Mouse (Mus musculus): ENCODE results near the gene Clcn1. TPM values are rescaled to one million over a fixed set of nuclear protein-coding genes. Genes with fewer than 3 reads are reported as not detected.
A peak's percentile ranks its signal among the peaks of the same experiment; 100 is the strongest.

Gene Clcn1
- polyA plus RNA-seq, 1 experiment: 1.00 TPM

DNA sequence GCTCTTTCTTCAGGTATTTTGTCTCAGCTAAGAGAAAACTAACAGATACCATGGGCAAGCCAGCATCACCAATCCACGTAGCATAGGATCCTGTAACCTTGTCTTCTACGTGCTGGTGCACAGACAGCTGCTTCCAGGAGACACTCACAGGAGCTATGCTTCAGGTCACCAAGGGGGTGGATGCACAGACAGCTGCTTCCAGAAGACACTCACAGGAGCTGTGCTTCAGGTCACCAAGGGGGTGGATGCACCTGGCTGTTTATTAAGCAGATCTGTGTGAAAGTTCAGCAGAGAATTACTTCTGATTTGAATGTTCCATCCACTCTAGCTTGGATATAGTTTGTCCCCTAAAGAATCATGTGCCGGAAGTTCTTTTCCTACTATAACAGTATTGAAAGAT lies 44.5 kb downstream of the Clcn1 start:
- Histone ChIP-seq H3K4me1 (replicated peaks; ENCODE audit: control insufficient read depth, insufficient read depth, low read length) (no peaks in the 10 kb centered on the region), H3K27me3 (ENCODE audit: control insufficient read depth, insufficient read depth, low read length) (no peaks in the 10 kb centered on the region), H3K27ac (ENCODE audit: control insufficient read depth, insufficient read depth, low read length) (no peak overlapping the region), H3K36me3 (ENCODE audit: control insufficient read depth, insufficient read depth, low read length) (no peaks in the 10 kb centered on the region), H3K4me3 (ENCODE audit: control insufficient read depth, insufficient read depth, low read length) (no peak overlapping the region)
- WGBS: 97% methylated on average over 3 of the region's 3 CpGs
- no peak for DNase-seq
- TF ChIP-seq CTCF (IDR thresholded peaks at IDR 0.05; ENCODE audit: borderline replicate concordance, control insufficient read depth, extremely low read depth, insufficient read depth, low read length, poor library complexity): no peak
- TF ChIP-seq POLR2A (IDR thresholded peaks at IDR 0.05; ENCODE audit: control insufficient read depth, extremely low read depth, insufficient read depth, low read length, poor library complexity): no peak

DNA sequence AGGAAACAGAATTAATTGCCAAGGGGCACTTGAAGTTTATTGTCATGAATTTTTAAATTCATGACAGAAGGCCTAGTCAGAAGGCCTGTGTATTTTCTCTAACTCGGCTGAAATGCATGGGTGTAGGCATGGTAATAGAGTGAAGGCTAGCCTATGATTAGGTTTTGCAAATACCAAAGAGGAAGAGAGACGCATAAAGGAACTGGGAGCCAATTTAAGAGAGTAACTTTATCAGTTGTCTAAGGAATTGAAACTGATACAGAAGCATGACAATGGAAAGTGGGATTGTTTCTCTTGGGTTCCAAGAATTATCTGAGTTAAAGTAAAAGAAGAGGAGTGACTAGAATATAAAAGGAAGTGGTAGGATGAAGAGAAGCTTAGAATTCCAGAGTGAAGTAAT lies 52.7 kb downstream of the Clcn1 start:
- H3K4me3 ChIP-seq (ENCODE audit: control insufficient read depth, insufficient read depth, low read length): no peak overlapping the region
- TF ChIP-seq POLR2A (IDR thresholded peaks at IDR 0.05; ENCODE audit: control insufficient read depth, extremely low read depth, insufficient read depth, low read length, poor library complexity): no peak
- no peak for TF ChIP-seq CTCF (IDR thresholded peaks at IDR 0.05; ENCODE audit: borderline replicate concordance, control insufficient read depth, extremely low read depth, insufficient read depth, low read length, poor library complexity)
- WGBS: 94% methylated on average over 2 of the region's 2 CpGs
- no peaks in the 10 kb centered on the region for H3K27me3 ChIP-seq (ENCODE audit: control insufficient read depth, insufficient read depth, low read length)
- DNase-seq: no peak
- no peak overlapping the region for H3K27ac ChIP-seq (ENCODE audit: control insufficient read depth, insufficient read depth, low read length)
- H3K4me1 ChIP-seq (replicated peaks; ENCODE audit: control insufficient read depth, insufficient read depth, low read length): peaks cover 13% of the 10 kb centered on the region
- no peaks in the 10 kb centered on the region for H3K36me3 ChIP-seq (ENCODE audit: control insufficient read depth, insufficient read depth, low read length)

GRCm38 (mm10) chr6:42339981-42340380 lies 53.5 kb downstream of the Clcn1 start:
- no peak for DNase-seq
- WGBS: 90% methylated on average over 5 of the region's 5 CpGs
- Histone ChIP-seq H3K27ac (ENCODE audit: control insufficient read depth, insufficient read depth, low read length) (no peak overlapping the region), H3K36me3 (ENCODE audit: control insufficient read depth, insufficient read depth, low read length) (no peaks in the 10 kb centered on the region), H3K27me3 (ENCODE audit: control insufficient read depth, insufficient read depth, low read length) (no peaks in the 10 kb centered on the region), H3K4me3 (ENCODE audit: control insufficient read depth, insufficient read depth, low read length) (no peak overlapping the region), H3K4me1 (replicated peaks; ENCODE audit: control insufficient read depth, insufficient read depth, low read length) (peaks cover 18% of the 10 kb centered on the region)
- no peak for TF ChIP-seq CTCF (IDR thresholded peaks at IDR 0.05; ENCODE audit: borderline replicate concordance, control insufficient read depth, extremely low read depth, insufficient read depth, low read length, poor library complexity)
- no peak for TF ChIP-seq POLR2A (IDR thresholded peaks at IDR 0.05; ENCODE audit: control insufficient read depth, extremely low read depth, insufficient read depth, low read length, poor library complexity)

DNA sequence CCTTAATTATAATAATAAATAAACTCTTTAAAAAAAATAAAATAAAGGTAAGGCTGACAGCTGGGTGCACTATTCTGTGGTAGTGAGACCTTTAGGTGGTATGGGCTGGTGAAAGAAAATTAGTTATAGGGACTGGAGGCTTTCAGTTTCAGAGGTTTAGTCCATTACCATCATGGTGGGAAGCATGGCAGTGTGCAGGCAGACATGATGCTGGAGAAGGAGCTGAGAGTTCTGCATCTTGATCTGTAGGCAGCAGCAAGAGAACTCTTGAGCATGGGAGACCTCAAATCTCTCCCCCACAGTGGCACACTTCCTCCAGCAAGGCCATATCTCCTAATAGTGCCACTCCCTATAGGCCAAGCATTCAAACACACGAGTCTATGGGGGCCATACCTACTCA lies 55.7 kb downstream of the Clcn1 start:
- H3K4me3 ChIP-seq (ENCODE audit: control insufficient read depth, insufficient read depth, low read length): no peak overlapping the region
- no peaks in the 10 kb centered on the region for H3K27me3 ChIP-seq (ENCODE audit: control insufficient read depth, insufficient read depth, low read length)
- peaks cover 18% of the 10 kb centered on the region for H3K4me1 ChIP-seq (replicated peaks; ENCODE audit: control insufficient read depth, insufficient read depth, low read length)
- 85% methylated on average over 1 of the region's 1 CpGs for WGBS
- peak overlapping the region; percentile 61 for H3K27ac ChIP-seq (ENCODE audit: control insufficient read depth, insufficient read depth, low read length)
- DNase-seq: no peak
- no peaks in the 10 kb centered on the region for H3K36me3 ChIP-seq (ENCODE audit: control insufficient read depth, insufficient read depth, low read length)
- TF ChIP-seq CTCF (IDR thresholded peaks at IDR 0.05; ENCODE audit: borderline replicate concordance, control insufficient read depth, extremely low read depth, insufficient read depth, low read length, poor library complexity): no peak
- TF ChIP-seq POLR2A (IDR thresholded peaks at IDR 0.05; ENCODE audit: control insufficient read depth, extremely low read depth, insufficient read depth, low read length, poor library complexity): no peak

DNA sequence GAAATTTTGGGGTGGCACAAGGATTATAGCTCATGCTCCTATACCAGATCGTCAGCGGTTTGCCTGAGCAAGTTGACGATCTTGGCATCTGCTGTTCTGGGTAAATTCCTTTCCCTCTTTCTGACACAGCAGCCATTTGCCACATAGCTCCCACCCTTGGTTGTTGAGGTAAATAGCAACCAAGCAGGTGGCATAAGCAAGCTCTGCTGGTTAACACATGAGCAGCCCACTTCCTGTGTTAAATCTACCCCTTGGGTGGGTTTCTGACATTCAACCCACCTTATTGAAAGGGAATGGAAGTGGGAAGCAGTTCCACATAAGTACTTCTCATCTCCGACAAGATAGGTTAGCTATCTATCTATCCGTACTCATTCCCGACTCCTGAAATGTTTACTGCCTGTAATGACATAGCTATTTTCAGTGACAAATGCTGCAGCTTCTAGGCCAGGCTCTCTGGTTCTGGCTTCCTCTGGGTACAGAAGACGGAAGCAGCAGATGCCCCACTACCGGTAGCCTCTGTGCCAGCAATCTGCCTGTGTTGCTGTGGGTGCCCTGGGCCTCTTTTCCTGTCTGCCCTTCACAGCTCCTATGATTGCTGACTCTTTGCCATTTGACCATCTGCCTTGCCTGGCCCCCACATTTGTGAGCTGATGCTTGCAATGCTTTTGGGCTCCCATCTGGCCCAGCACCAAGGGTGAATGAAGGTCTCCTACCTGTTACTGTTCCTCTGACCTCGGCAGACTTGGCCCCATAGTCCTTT lies 57.1 kb downstream of the Clcn1 start:
- H3K4me1 ChIP-seq (replicated peaks; ENCODE audit: control insufficient read depth, insufficient read depth, low read length): peaks cover 18% of the 10 kb centered on the region
- peak; percentile 71 for DNase-seq
- peak overlapping the region; percentile 98 for H3K27ac ChIP-seq (ENCODE audit: control insufficient read depth, insufficient read depth, low read length)

DNA sequence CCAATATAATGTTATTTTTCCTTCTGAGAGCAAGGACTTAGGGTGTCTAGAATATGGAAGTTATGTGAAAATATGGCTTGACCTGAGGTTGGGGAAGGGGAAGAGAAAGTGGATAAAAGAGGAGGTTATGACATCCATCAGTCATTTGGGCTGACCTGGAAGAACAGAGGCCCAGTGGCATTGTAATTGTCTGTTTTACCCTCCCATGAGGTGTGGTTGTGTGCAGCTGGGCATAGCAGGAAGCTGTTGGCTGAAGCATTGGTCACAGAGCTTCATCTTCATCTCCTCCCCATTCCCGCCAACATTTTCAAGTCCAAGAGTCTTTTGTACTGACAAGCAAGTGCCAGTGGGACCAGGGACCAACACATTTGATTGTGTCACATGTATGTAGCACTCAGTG lies 57.8 kb downstream of the Clcn1 start:
- H3K4me1 ChIP-seq (replicated peaks; ENCODE audit: control insufficient read depth, insufficient read depth, low read length): peaks cover 23% of the 10 kb centered on the region
- WGBS: 50% methylated on average over 1 of the region's 1 CpGs
- TF ChIP-seq CTCF (IDR thresholded peaks at IDR 0.05; ENCODE audit: borderline replicate concordance, control insufficient read depth, extremely low read depth, insufficient read depth, low read length, poor library complexity): no peak
- TF ChIP-seq POLR2A (IDR thresholded peaks at IDR 0.05; ENCODE audit: control insufficient read depth, extremely low read depth, insufficient read depth, low read length, poor library complexity): no peak
- H3K27ac ChIP-seq (ENCODE audit: control insufficient read depth, insufficient read depth, low read length): peak overlapping the region; percentile 98
- H3K36me3 ChIP-seq (ENCODE audit: control insufficient read depth, insufficient read depth, low read length): no peaks in the 10 kb centered on the region
- DNase-seq: no peak
- H3K27me3 ChIP-seq (ENCODE audit: control insufficient read depth, insufficient read depth, low read length): no peaks in the 10 kb centered on the region
- H3K4me3 ChIP-seq (ENCODE audit: control insufficient read depth, insufficient read depth, low read length): no peak overlapping the region

More for the DNA sequence above, 57.1 kb downstream of the Clcn1 start:
- 15% methylated on average over 9 of the region's 9 CpGs for WGBS
- no peaks in the 10 kb centered on the region for H3K36me3 ChIP-seq (ENCODE audit: control insufficient read depth, insufficient read depth, low read length)
- no peak overlapping the region for H3K4me3 ChIP-seq (ENCODE audit: control insufficient read depth, insufficient read depth, low read length)
- 0 out of 2 replicates have a peak, but pooled peaks have one; percentile 15 for TF ChIP-seq CTCF (IDR thresholded peaks at IDR 0.05; ENCODE audit: borderline replicate concordance, control insufficient read depth, extremely low read depth, insufficient read depth, low read length, poor library complexity)
- TF ChIP-seq POLR2A (IDR thresholded peaks at IDR 0.05; ENCODE audit: control insufficient read depth, extremely low read depth, insufficient read depth, low read length, poor library complexity): 0 out of 2 replicates have a peak, but pooled peaks have one; percentile 27
- H3K27me3 ChIP-seq (ENCODE audit: control insufficient read depth, insufficient read depth, low read length): no peaks in the 10 kb centered on the region

Data from thymus, adult 2 months (tissue).